Mouse (Mus musculus) kidney, embryonic 14.5 days (tissue): Measurements from ENCODE around the gene Tlr2. TPM values are rescaled to one million over a fixed set of nuclear protein-coding genes. Genes with fewer than 3 reads are reported as not detected.

Experiments used
- ATAC-seq: fragments of 200-750 bp; cut with Nextera tagmentation; 2 replicates; pipeline ENCODE4 v1.8.0; 2017; ENCODE audit warnings: moderate number of reproducible peaks, mild to moderate bottlenecking, moderate TSS enrichment, moderate library complexity; ENCODE audit not compliant: low FRiP score, low TSS enrichment
- H3K27ac ChIP-seq: fragments of 300-500 bp; sonication (generic); 2 replicates; pipeline ENCODE4 v1.5.1; 2014; ENCODE audit warnings: low read depth, mild to moderate bottlenecking, low read length, moderate library complexity, mixed read lengths
- H3K27me3 ChIP-seq: fragments of 300-500 bp; sonication (generic); 2 replicates; pipeline ENCODE4 v1.6.1; 2014; ENCODE audit warnings: mild to moderate bottlenecking, low read length; ENCODE audit not compliant: control insufficient read depth, insufficient read depth
- H3K36me3 ChIP-seq: fragments of 300-500 bp; sonication (generic); 2 replicates; pipeline ENCODE4 v1.6.1; 2014; ENCODE audit warnings: low read length, mixed read lengths; ENCODE audit not compliant: control insufficient read depth, insufficient read depth
- H3K4me1 ChIP-seq: fragments of 300-500 bp; sonication (generic); 2 replicates; pipeline ENCODE4 v1.6.1; 2014; ENCODE audit warnings: low read length, mixed read lengths; ENCODE audit not compliant: control insufficient read depth, insufficient read depth
- H3K4me2 ChIP-seq: fragments of 300-500 bp; sonication (generic); replicated peaks from 2 replicates; pipeline ENCODE4 v1.6.1; 2014; ENCODE audit warnings: low read depth, mild to moderate bottlenecking, low read length
- H3K4me3 ChIP-seq: fragments of 300-500 bp; sonication (generic); 2 replicates; pipeline ENCODE4 v1.5.1; 2014; ENCODE audit warnings: mild to moderate bottlenecking, low read length
- H3K9ac ChIP-seq: fragments of 300-500 bp; sonication (generic); 2 replicates; pipeline ENCODE4 v1.6.1; 2014; ENCODE audit warnings: low read depth, mild to moderate bottlenecking, low read length, moderate library complexity
- H3K9me3 ChIP-seq: fragments of 300-500 bp; sonication (generic); 2 replicates; pipeline ENCODE4 v1.6.1; 2016; ENCODE audit warnings: low read length; ENCODE audit not compliant: control insufficient read depth
- WGBS: fragments of 180-500 bp; shearing (Covaris S2); extraction: QIAGEN DNeasy Blood & Tissue Kit; methylation state at CpG from one replicate; pipeline ENCODE4 v1.1.7; 2014; 5-methylcytosine and 5-hydroxymethylcytosine counted together
- polyA plus RNA-seq: library from polyadenylated mRNA; unstranded; fragments of >200 nt; fragmentation: Nextera tagmentation; extraction: Ambion mirVana; gene quantifications from 2 replicates; pipeline ENCODE4 v1.2.1, GENCODE M21; 2014

Gene Tlr2
- polyA plus RNA-seq, 1 experiment from 2014 or later: 3.4 TPM

GRCm38 (mm10) chr3:83808483-83808882 is 33.1 kb downstream of the Tlr2 start:
- H3K27me3 ChIP-seq: no peaks in the 10 kb centered on the region
- H3K4me3 ChIP-seq: no peak overlapping the region
- H3K27ac ChIP-seq: no peak overlapping the region
- WGBS: 89% methylated on average over 12 of the region's 12 CpGs
- no peaks in the 10 kb centered on the region for H3K4me1 ChIP-seq
- H3K9ac ChIP-seq: no peak overlapping the region
- no peaks in the 10 kb centered on the region for H3K9me3 ChIP-seq
- no peak for ATAC-seq
- no peak overlapping the region for H3K4me2 ChIP-seq
- H3K36me3 ChIP-seq: no peaks in the 10 kb centered on the region

- Histone ChIP-seq H3K9ac (no peak overlapping the region), H3K27ac (no peak overlapping the region), H3K4me1 (no peaks in the 10 kb centered on the region), H3K36me3 (no peaks in the 10 kb centered on the region), H3K4me3 (no peak overlapping the region), H3K4me2 (no peak overlapping the region), H3K9me3 (no peaks in the 10 kb centered on the region), H3K27me3 (no peaks in the 10 kb centered on the region)
- WGBS: 93% methylated on average over 4 of the region's 4 CpGs
- ATAC-seq: no peak
Observed at GRCm38 (mm10) chr3:83801649-83802155, 39.9 kb downstream of the Tlr2 start.

- no peak overlapping the region for H3K4me2 ChIP-seq
- H3K36me3 ChIP-seq: no peaks in the 10 kb centered on the region
- H3K4me3 ChIP-seq: no peak overlapping the region
- H3K27me3 ChIP-seq: no peaks in the 10 kb centered on the region
- H3K27ac ChIP-seq: no peak overlapping the region
- H3K9me3 ChIP-seq: no peaks in the 10 kb centered on the region
- WGBS: 87% methylated on average over 7 of the region's 7 CpGs
- no peak for ATAC-seq
- H3K4me1 ChIP-seq: no peaks in the 10 kb centered on the region
- H3K9ac ChIP-seq: no peak overlapping the region
Observed at GRCm38 (mm10) chr3:83799486-83799885, 42.1 kb downstream of the Tlr2 start.

- no peak overlapping the region for H3K9ac ChIP-seq
- peak; percentile 83 for ATAC-seq
- no peaks in the 10 kb centered on the region for H3K36me3 ChIP-seq
- H3K4me3 ChIP-seq: no peak overlapping the region
- no peaks in the 10 kb centered on the region for H3K4me1 ChIP-seq
- H3K27me3 ChIP-seq: no peaks in the 10 kb centered on the region
- H3K9me3 ChIP-seq: no peaks in the 10 kb centered on the region
- peak overlapping the region; percentile 25; the same call in 1 of the 2 replicates for H3K4me2 ChIP-seq
- 4% methylated on average over 10 of the region's 10 CpGs for WGBS
- H3K27ac ChIP-seq: no peak overlapping the region
Observed at GRCm38 (mm10) chr3:83797828-83798227, 43.7 kb downstream of the Tlr2 start.

- ATAC-seq: no peak
- Histone ChIP-seq H3K4me3 (no peak overlapping the region), H3K9me3 (no peaks in the 10 kb centered on the region), H3K4me1 (no peaks in the 10 kb centered on the region), H3K27me3 (no peaks in the 10 kb centered on the region), H3K9ac (no peak overlapping the region), H3K27ac (no peak overlapping the region), H3K36me3 (no peaks in the 10 kb centered on the region), H3K4me2 (no peak overlapping the region)
- WGBS: 53% methylated on average over 6 of the region's 6 CpGs
Observed at GRCm38 (mm10) chr3:83797098-83797497, 44.5 kb downstream of the Tlr2 start.

GRCm38 (mm10) chr3:83791444-83791843 is 50.1 kb downstream of the Tlr2 start:
- WGBS: 76% methylated on average over 3 of the region's 3 CpGs
- Histone ChIP-seq H3K27me3 (peaks cover 3% of the 10 kb centered on the region; the same call in 1 of the 2 replicates), H3K4me2 (no peak overlapping the region), H3K4me3 (no peak overlapping the region), H3K4me1 (0 out of 2 replicates have a peak, but pooled peaks cover 6% of the 10 kb centered on the region), H3K27ac (no peak overlapping the region), H3K9ac (no peak overlapping the region), H3K9me3 (no peaks in the 10 kb centered on the region), H3K36me3 (no peaks in the 10 kb centered on the region)
- ATAC-seq: no peak

- H3K9ac ChIP-seq: peak overlapping the region; percentile 57
- peak overlapping the region; percentile 92 for H3K4me2 ChIP-seq
- no peak overlapping the region for H3K27ac ChIP-seq
- no peaks in the 10 kb centered on the region for H3K9me3 ChIP-seq
- WGBS: 2% methylated on average over 44 of the region's 44 CpGs
- H3K4me1 ChIP-seq: peaks cover 8% of the 10 kb centered on the region
- peak overlapping the region; percentile 67 for H3K4me3 ChIP-seq
- ATAC-seq: peak; percentile 75
- no peaks in the 10 kb centered on the region for H3K36me3 ChIP-seq
- H3K27me3 ChIP-seq: peaks cover 3% of the 10 kb centered on the region; the same call in 1 of the 2 replicates
Observed at GRCm38 (mm10) chr3:83789651-83790451, 51.7 kb downstream of the Tlr2 start.

- Histone ChIP-seq H3K27me3 (peaks cover 3% of the 10 kb centered on the region; the same call in 1 of the 2 replicates), H3K36me3 (no peaks in the 10 kb centered on the region), H3K4me1 (peaks cover 24% of the 10 kb centered on the region), H3K27ac (no peak overlapping the region), H3K4me3 (no peak overlapping the region), H3K4me2 (no peak overlapping the region), H3K9ac (no peak overlapping the region), H3K9me3 (no peaks in the 10 kb centered on the region)
- ATAC-seq: no peak
- WGBS: 75% methylated on average over 7 of the region's 7 CpGs
Observed at GRCm38 (mm10) chr3:83787776-83788305, 53.7 kb downstream of the Tlr2 start.

- H3K4me1 ChIP-seq: peaks cover 24% of the 10 kb centered on the region
- H3K27ac ChIP-seq: no peak overlapping the region
- 85% methylated on average over 2 of the region's 2 CpGs for WGBS
- no peak for ATAC-seq
- no peak overlapping the region for H3K9ac ChIP-seq
- no peak overlapping the region for H3K4me2 ChIP-seq
- no peaks in the 10 kb centered on the region for H3K36me3 ChIP-seq
- H3K9me3 ChIP-seq: no peaks in the 10 kb centered on the region
- H3K4me3 ChIP-seq: no peak overlapping the region
- peaks cover 3% of the 10 kb centered on the region; the same call in 1 of the 2 replicates for H3K27me3 ChIP-seq
Observed at GRCm38 (mm10) chr3:83787086-83787485, 54.5 kb downstream of the Tlr2 start.
